Mouse (Mus musculus) bone marrow, adult 2 months (tissue): Measurements from ENCODE around the gene Brsk1. TPM values are rescaled to one million over a fixed set of nuclear protein-coding genes. Genes with fewer than 3 reads are reported as not detected.

Experiments used
- H3K27ac ChIP-seq: fragments of 200-500 bp; 2 replicates; pipeline ENCODE4 v1.5.1; 2012; ENCODE audit warnings: low read depth, mild to moderate bottlenecking, control low read depth, inconsistent platforms, low read length; ENCODE audit not compliant: control insufficient read depth, poor library complexity, insufficient read depth
- H3K4me1 ChIP-seq: fragments of 200-500 bp; 2 replicates; pipeline ENCODE4 v1.6.1; 2011; ENCODE audit warnings: low read length; ENCODE audit not compliant: control insufficient read depth, insufficient read depth
- H3K4me3 ChIP-seq: fragments of 200-500 bp; replicated peaks from 2 replicates; pipeline ENCODE3; 2011; ENCODE audit warnings: mild to moderate bottlenecking, low read depth, low read length, control low read depth; ENCODE audit not compliant: control insufficient read depth
- CTCF ChIP-seq: fragments of 200-500 bp; IDR thresholded peaks from 2 replicates; pipeline ENCODE4 v1.5.1; 2011; ENCODE audit warnings: low read length, control low read depth; ENCODE audit not compliant: control insufficient read depth, insufficient read depth
- POLR2A ChIP-seq: fragments of 200-500 bp; IDR thresholded peaks from 2 replicates; pipeline ENCODE4 v1.6.1; 2011; ENCODE audit warnings: low read depth, mild to moderate bottlenecking, control low read depth, low read length, borderline replicate concordance; ENCODE audit not compliant: control insufficient read depth
- WGBS: fragments of 180-500 bp; shearing (Covaris S2); methylation state at CpG from one replicate; pipeline ENCODE4 v1.1.7; 2018; 5-methylcytosine and 5-hydroxymethylcytosine counted together
- polyA plus RNA-seq: library from polyadenylated mRNA; stranded (reverse); fragments of >200 nt; gene quantifications from 2 replicates; pipeline ENCODE4 v1.2.4, GENCODE M21; 2011; ENCODE audit warnings: low replicate concordance; ENCODE audit not compliant: missing spikeins, insufficient read depth, insufficient read length

Gene Brsk1
- polyA plus RNA-seq, 1 experiment: 3.7 TPM

DNA sequence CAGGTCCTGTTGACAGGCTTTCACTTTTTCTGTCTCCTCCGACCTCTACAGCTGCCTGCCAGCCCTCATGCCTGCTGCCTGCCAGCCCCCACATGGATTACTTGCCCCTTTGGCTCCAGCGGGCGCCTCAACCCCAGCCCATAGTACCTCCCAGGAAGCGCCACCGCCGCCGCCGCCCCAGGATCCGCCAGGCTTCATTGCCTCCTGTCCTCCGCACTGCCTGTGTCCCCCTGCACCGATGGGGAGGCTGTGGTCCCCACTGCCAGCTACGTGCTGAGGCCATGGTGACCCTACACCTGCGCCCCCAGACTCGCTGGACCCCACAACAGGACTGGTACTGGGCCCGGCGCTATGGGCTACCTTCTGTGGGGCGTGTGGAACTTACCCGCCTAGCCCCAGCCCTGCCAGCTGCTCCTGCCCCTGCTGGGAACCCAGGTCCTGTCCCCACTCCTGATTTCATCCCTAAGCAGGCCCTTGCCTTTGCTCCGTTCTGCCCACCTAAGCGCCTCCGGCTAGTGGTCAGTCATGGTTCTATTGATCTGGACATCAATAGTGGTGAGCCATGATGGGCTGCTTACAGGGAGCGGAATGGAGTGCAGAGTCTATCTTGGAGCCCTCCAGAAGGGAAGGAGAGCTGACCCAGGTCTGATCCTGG is 56.0 kb downstream of the Brsk1 start:
- peak overlapping the region; percentile 16; the same call in 1 of the 2 replicates for H3K27ac ChIP-seq
- TF ChIP-seq CTCF: no peak
- TF ChIP-seq POLR2A: no peak
- 88% methylated on average over 22 of the region's 22 CpGs for WGBS
- H3K4me3 ChIP-seq: no peak overlapping the region
- peaks cover 11% of the 10 kb centered on the region for H3K4me1 ChIP-seq

DNA sequence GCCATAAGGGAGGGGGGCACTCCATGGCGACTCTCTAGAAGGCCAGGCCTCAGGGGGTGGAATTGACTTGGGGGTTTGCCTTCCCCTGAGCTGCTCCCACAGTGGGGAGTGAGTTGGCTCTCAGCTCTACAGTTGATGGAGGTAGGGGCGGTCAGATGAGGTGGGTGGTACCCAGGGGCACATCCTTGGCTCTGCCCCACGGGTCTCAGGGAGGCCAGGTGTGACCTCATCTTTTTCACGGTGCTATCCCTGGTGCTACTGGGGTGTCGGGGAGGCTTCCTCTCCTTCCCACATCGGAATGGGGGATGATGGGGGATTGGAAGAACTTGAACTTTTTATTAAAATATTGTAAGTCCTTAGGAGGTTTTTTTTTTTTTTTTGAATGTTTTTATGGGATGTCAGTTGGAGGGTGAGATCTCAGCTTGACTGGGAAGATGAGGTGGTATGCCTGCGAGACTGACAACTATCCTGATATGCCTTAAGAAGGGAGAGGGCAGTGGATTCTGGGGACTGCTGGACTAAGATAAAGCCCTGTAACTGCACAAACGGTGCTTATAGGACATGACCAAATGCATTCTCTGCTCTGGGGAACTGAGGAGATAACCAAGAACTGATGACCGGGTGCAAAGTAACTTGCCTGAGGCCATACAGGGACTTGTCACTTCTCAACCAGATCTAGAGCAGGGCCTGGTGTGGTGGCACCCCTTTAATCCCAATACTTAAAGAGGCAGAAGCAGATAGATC is 56.9 kb downstream of the Brsk1 start:
- Histone ChIP-seq H3K27ac (peak overlapping the region; percentile 53), H3K4me3 (no peak overlapping the region), H3K4me1 (peaks cover 11% of the 10 kb centered on the region)
- TF ChIP-seq CTCF (no peak), POLR2A (no peak)
- 65% methylated on average over 9 of the region's 9 CpGs for WGBS

DNA sequence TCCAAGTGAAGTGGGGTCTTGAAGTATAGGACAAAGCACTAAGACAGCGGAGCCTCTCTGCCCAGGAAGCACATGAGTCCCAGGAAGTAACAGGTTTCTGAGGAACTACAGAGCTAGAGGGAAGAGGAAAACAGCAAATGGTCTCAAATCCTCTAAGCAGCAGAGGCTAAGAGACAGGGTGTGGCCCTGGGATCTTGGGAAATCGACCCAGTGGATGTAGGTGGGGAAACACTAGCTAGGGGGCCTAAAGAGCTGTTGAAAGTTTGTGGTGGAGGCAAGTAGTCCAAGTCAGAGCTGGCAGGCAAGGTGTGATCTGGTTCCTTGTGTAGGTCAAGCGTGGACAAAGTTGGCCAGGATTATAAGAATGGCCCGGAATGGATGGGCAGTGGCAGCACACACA is 57.9 kb downstream of the Brsk1 start:
- Histone ChIP-seq H3K4me3 (no peak overlapping the region), H3K4me1 (peaks cover 11% of the 10 kb centered on the region), H3K27ac (peak overlapping the region; percentile 40)
- TF ChIP-seq CTCF: no peak
- TF ChIP-seq POLR2A: no peak
- WGBS: 57% methylated on average over 4 of the region's 4 CpGs

DNA sequence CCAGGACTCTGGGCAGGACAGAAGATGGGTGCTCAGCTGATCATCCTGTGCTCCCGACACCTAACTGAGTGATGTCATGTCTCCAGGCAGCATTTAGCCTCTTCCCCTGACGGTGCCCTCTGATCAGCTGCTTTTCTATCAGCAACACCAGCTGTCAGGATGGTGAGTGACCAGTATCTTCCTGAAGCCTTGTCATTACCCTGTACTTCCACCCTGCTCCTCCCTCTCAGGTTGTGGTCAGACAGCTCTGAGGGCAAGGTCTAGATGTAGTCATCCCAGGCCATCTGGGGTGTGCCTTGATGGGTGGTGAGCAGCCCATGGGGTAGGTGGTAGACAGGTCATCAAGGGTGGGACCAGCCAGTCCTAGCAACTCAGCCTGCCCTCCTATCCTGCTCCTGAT is 58.8 kb downstream of the Brsk1 start:
- Histone ChIP-seq H3K27ac (peak overlapping the region; percentile 17; the same call in 1 of the 2 replicates), H3K4me3 (no peak overlapping the region), H3K4me1 (peaks cover 11% of the 10 kb centered on the region)
- no peak for TF ChIP-seq POLR2A
- no peak for TF ChIP-seq CTCF
- whole genome bisulfite sequencing: 49% methylated on average over 2 of the region's 2 CpGs

DNA sequence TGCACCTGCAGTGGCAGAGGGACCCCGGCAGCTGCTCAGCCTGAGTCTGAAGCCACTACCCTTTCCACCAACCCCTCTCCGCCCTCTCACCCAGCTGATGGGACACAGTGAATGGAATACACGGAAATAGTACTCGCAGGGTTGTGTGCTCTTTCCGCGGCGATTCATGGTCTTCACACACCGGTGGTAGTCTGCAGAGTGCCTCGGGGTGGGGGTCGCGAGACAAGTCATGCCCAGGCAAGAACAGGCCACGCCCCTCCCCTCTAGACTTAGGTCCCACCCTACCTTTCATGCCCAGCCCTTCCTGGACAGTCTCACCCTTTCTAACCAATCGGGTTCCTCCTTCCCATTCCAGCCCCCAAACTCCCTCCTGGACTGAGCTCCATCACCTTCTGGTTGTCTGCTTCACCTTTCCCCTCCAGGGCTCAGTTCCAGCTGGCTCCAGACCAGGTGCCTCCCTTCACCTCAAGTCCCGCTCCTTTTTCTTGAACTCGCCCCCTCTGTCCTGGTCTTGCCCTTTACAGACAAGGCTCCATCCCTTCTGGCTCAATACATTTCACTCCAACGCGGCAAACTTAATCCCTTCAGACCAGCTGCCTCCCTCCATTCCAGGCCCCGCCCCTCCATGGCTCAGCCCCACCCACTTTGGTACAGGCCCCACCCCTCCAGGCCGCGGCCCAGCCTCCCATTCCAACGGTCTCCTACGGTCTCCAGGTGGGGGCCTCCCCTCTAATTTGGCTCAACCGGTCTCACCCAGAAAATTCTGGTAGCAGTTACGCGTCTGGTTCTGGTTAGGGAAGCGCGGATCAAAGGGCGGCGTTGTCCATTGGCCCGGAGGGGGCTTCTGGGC is 61.8 kb downstream of the Brsk1 start:
- peak overlapping the region; percentile 58 for H3K4me3 ChIP-seq
- peak overlapping the region; percentile 35 for H3K27ac ChIP-seq
- peaks cover 9% of the 10 kb centered on the region for H3K4me1 ChIP-seq
- no peak for TF ChIP-seq CTCF
- TF ChIP-seq POLR2A: no peak
- 2% methylated on average over 30 of the region's 30 CpGs for WGBS

DNA sequence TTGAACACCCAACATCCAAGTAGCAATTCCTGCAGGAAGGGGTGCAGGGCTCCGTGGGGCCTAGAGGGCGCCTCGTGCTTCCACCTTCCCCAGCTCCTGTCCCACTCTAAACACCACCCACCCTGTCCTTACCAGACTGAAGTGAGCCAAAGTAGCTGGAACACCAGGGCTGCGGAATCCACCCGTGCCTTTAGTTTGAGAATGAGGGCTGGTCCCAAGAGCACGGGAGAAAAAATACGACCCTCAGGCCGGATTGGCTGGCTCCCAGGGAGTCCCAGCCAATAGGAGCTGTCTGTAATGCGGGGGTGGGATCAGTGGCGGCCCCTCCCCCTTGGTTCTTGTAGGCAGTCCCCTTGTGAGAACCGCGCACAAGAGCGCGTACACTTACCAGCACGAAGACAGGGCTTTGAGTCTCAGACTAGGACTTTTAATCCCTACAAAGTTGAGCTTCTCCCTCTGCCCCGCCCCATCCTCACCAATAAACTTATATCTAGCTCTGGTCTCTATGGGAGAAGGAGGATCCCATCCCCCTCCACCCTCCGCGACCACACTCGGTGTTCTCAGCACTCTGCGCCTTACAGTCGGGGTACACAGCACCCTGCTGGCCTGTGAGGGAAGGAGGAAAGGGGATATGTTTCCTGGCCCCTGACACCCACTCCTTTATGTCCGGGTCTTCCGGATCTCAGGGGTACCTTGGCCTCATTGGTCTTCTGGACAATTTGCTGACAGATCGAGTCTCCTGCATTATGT is 62.6 kb downstream of the Brsk1 start, which contains the start of gene Cox6b2:
Gene Cox6b2 (minus strand): TSS at position 274 of the 750 bp plus-strand sequence.
- Histone ChIP-seq H3K4me3 (peak within 1 kb of the TSS; percentile 58), H3K4me1 (peaks cover 9% of the 10 kb centered on the region), H3K27ac (peak within 1 kb of the TSS; percentile 35)
- WGBS: 8% methylated on average over 24 of the region's 24 CpGs
- TF ChIP-seq POLR2A (0 out of 2 replicates have a peak, but pooled peaks have one; percentile 24), CTCF (no peak)

DNA sequence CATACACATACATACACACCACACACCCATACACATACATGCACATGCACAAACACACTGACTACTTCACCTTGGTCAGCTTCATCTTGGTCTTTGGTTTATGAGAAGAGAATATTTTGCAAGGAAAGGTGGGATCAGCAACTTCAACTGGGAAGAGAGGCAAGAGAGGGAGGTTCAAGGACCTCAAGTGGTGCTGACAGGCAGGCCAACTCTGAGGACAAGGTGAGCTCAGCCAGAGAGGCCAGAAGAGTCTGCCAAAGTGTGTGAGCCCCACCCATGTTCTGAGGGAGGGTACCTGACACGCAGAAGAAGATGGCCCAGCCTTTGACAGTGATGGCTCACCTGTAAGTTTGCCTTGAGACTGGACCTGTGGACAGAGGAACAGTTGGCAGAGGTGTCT is 69.3 kb downstream of the Brsk1 start:
- no peak for TF ChIP-seq CTCF
- TF ChIP-seq POLR2A: no peak
- Histone ChIP-seq H3K4me3 (no peak overlapping the region), H3K4me1 (no peaks in the 10 kb centered on the region), H3K27ac (no peak overlapping the region)
- WGBS: 39% methylated on average over 1 of the region's 1 CpGs
